Mouse (Mus musculus) Patski (cell line): ENCODE data around the gene Itprip. TPM values are rescaled to one million over a fixed set of nuclear protein-coding genes. Genes with fewer than 3 reads are reported as not detected.

Source experiments
- ATAC-seq: fragments of 100-300 bp; one replicate; pipeline ENCODE4 v1.8.0; 2021
- CTCF ChIA-PET: fragments of 350-600 bp; sonication (Branson Sonifier 250); formaldehyde crosslinking; loops from one replicate; lab custom pipeline; 2022; ENCODE audit warnings: inconsistent platforms; lab: Charles Lee
- POLR2A ChIA-PET: fragments of 350-600 bp; sonication (Branson Sonifier 250); formaldehyde crosslinking; loops from one replicate; lab custom pipeline; 2022; ENCODE audit warnings: antibody characterized with exemption, inconsistent platforms; lab: Charles Lee
- DNase-seq: peaks from one replicate; pipeline ENCODE4 v3.0.0-alpha.2; 2011; ENCODE audit warnings: low read depth, low spot score
- H3K27me3 ChIP-seq: fragments of 371-371 bp; one replicate; pipeline ENCODE4 v1.5.1; 2021
- CTCF ChIP-seq: fragments of 100-300 bp; IDR thresholded peaks from one replicate; pipeline ENCODE4 v1.5.1; 2021
- in situ Hi-C: fragments of 300-500 bp; cut with MboI; formaldehyde crosslinking; loops from 3 replicates; pipeline ENCODE4 v1.11.1; 2018; ENCODE audit warnings: low pct_unique_long_range_greater_than_20kb, mixed read lengths
- polyA plus RNA-seq: library from polyadenylated mRNA; unstranded; gene quantifications from one replicate; pipeline ENCODE4 v1.2.3, GENCODE M21; 2021

Itprip gene
- polyA plus RNA-seq, 1 experiment from 2014 or later = 16.8 TPM

GRCm38 (mm10) chr19:47876252-47876651 is 42.8 kb downstream of the Itprip start:
- ChIA-PET POLR2A (interaction anchor here (0.6 kb wide), 1 partner anchor 23 kb away, joined by 3 read pairs; no protein-coding TSS in a partner anchor), CTCF (interaction anchor here (1.2 kb wide), 1 partner anchor 56 kb away, joined by 3 read pairs; no protein-coding TSS in a partner anchor)
- peaks cover 7% of the 10 kb centered on the region for H3K27me3 ChIP-seq
- in situ Hi-C loops = no loop called here
- no peak for TF ChIP-seq CTCF
- no peak for DNase-seq
- ATAC-seq = no peak

DNA sequence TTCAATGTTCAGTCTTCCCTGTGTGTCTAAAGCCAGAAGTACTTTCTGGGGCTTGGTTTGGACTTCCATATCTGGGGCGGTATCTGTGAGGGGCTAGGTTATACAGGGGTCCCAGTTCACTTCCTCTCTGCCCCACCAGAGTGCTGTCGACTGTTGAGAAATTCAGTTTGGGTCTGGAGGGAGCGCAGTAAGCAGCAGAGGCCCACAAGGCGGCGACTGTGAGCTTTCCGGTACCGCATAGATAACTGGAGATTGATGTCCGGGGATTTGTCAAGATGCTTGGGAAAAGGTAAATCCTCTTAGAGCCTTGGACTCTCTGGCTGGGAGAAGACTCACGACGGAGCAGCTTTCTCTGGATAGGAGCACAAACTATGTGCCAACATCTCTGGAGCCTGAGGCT is 47.6 kb downstream of the Itprip start:
- TF ChIP-seq CTCF = peak; percentile 58
- CTCF ChIA-PET = interaction anchor here (1.9 to 3.9 kb wide), 3 partner anchors 11 to 60 kb away, joined by 6 to 24 read pairs (median 7); no protein-coding TSS in a partner anchor
- in situ Hi-C loops = no loop called here
- peaks cover 7% of the 10 kb centered on the region for H3K27me3 ChIP-seq
- POLR2A ChIA-PET = no interaction called here
- DNase-seq (no peak), ATAC-seq (no peak)

DNA sequence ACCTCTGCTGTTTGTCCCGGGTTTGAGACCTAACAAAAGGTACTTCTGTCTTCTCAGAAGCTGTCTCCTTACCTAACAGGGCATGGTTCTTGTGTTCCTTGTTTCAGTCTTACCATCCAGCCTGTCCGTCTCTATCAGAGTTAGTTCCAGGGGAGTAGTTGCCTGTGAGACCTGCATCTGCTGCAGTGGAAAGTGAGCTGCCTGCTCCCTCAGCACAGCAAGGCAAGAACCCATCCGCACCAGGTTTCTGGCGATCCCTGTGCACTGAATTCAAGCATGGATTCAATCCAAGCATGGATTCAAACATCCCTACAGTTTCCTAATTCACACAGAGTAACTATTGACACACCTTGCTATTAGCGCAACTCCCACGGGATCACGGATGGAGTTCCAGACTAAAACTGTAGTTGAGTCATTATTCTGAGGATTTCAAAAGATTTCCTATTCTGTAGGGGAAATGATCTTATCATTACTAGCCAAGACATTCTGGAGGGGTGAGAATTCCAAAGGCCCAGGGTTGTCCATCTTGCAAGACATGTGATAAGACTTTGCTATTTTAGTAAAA is 48.9 kb downstream of the Itprip start:
- TF ChIP-seq CTCF = no peak
- no peak for ATAC-seq
- DNase-seq = no peak
- H3K27me3 ChIP-seq = peaks cover 7% of the 10 kb centered on the region
- in situ Hi-C loops = no loop called here
- ChIA-PET POLR2A (interaction anchor here (0.6 to 0.7 kb wide), 2 partner anchors 32 to 201 kb away, joined by 3 to 4 read pairs; no protein-coding TSS in a partner anchor), CTCF (interaction anchor here (3.0 to 5.5 kb wide), 3 partner anchors 12 to 62 kb away, joined by 11 to 33 read pairs (median 24); no protein-coding TSS in a partner anchor)

- ATAC-seq (no peak), DNase-seq (no peak)
- POLR2A ChIA-PET = no interaction called here
- in situ Hi-C loops = no loop called here
- peaks cover 2% of the 10 kb centered on the region for H3K27me3 ChIP-seq
- TF ChIP-seq CTCF = no peak
- CTCF ChIA-PET = interaction anchor here (3.0 to 5.5 kb wide), 2 partner anchors 13 to 63 kb away, joined by 11 to 33 read pairs; no protein-coding TSS in a partner anchor
These were observed 49.6 kb downstream of the Itprip start for GRCm38 (mm10) chr19:47869516-47869915.

DNA sequence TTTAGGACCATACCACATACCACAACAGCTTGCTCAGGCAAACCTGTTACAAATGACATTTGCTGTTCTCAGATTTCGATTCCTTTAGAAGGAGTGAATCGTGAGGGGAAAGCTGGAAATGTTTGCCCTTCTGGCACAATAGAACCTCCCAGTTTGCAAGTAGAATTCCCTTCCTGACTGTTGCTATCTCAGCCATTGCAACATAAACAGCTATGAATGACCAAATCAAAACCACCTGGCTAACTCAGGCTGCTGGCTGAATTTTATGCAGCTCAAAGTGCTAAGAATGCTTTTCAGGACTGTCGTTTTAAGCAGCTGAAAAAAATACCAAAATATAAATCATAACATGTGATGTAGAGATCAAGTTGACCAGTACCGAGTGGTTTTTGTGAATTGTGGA is 50.1 kb downstream of the Itprip start:
- DNase-seq (no peak), ATAC-seq (no peak)
- no peaks in the 10 kb centered on the region for H3K27me3 ChIP-seq
- ChIA-PET POLR2A (no interaction called here), CTCF (interaction anchor here (3.0 to 5.5 kb wide), 2 partner anchors 13 to 63 kb away, joined by 11 to 33 read pairs; no protein-coding TSS in a partner anchor)
- in situ Hi-C loops = no loop called here
- no peak for TF ChIP-seq CTCF

DNA sequence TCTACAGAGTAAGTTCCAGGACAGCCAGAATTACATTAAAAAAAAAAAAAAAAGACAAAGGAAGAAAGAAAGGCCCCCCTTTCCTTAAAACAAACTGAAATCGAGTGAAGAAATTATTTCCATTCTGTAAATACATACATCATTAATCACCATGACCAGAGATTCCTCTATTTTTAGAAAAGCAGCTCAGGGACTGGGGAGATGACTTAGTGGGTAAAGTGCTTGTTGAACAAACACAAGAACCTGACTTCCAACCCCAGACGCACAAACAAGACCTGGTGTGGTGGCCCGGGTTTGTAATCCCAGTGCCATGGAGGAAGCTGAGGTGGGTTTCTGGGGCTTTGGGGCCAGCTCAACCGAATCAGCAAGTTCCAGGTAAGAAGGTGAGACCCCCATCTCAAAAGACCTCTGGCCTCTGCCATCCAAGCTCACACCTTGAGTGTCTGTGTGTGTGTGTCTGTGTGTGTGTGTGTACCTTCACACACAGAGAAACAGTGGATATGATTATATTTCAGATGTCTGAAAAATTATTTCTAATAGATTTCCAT is 51.4 kb downstream of the Itprip start:
- H3K27me3 ChIP-seq = no peaks in the 10 kb centered on the region
- ChIA-PET CTCF (interaction anchor here (0.8 to 5.5 kb wide), 3 partner anchors 9 to 64 kb away, joined by 3 to 33 read pairs (median 11); no protein-coding TSS in a partner anchor), POLR2A (interaction anchor here (0.9 kb wide), 1 partner anchor 37 kb away, joined by 3 read pairs; no protein-coding TSS in a partner anchor)
- ATAC-seq = no peak
- DNase-seq = no peak
- TF ChIP-seq CTCF = no peak
- in situ Hi-C loops = no loop called here

DNA sequence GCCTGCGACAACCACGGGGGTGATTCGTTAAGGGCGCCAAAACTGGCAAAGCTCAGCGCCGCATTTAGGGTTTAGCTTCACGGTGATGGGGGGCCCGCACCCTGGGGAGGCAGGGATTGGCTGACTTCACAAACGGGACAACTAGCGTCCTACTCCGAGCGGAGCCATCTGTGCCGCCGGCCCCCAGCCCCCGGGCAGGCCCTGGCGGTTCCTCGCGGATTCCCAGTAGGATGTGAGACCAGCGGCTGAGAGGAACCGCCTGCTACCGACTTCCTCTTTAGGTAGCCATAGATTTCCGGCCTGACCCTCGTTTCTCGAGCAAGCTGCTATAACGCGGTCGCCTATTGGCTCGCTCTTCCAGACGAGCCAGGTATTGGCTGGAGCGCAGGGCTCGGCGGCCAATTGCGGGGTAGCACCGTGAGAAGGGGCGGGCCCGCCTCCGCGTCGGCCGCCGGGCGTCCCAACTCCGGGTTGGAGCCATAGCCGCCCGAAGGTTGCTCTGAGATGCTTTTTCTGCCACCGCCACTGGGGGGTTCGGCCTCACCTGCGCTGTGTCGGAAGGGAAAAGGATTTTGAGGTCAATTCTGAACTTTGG is 53.6 kb downstream of the Itprip start, which contains the start of gene Gsto2:
TSS of gene Gsto2 (plus strand) at position 182 of the 595 bp plus-strand sequence.
- TF ChIP-seq CTCF = peak; percentile 85
- DNase-seq (peak; percentile 68), ATAC-seq (peak; percentile 100)
- H3K27me3 ChIP-seq = no peaks in the 10 kb centered on the region
- ChIA-PET POLR2A (interaction anchor here (0.7 to 1.2 kb wide), 2 partner anchors 9 to 405 kb away, joined by 4 read pairs; no protein-coding TSS in a partner anchor), CTCF (interaction anchor here (0.9 to 5.5 kb wide), 10 partner anchors 11 to 69 kb away, joined by 3 to 33 read pairs (median 4); partner anchors contain the start of genes Cfap43 and Itprip)
- in situ Hi-C loops = no loop called here

GRCm38 (mm10) chr19:47864721-47865120 is 54.4 kb downstream of the Itprip start:
- CTCF ChIA-PET = interaction anchor here (1.0 to 5.5 kb wide), 2 partner anchors 11 to 17 kb away, joined by 3 to 33 read pairs; no protein-coding TSS in a partner anchor
- ATAC-seq = no peak
- no peaks in the 10 kb centered on the region for H3K27me3 ChIP-seq
- DNase-seq = no peak
- POLR2A ChIA-PET = no interaction called here
- no peak for TF ChIP-seq CTCF
- in situ Hi-C loops = no loop called here

DNA sequence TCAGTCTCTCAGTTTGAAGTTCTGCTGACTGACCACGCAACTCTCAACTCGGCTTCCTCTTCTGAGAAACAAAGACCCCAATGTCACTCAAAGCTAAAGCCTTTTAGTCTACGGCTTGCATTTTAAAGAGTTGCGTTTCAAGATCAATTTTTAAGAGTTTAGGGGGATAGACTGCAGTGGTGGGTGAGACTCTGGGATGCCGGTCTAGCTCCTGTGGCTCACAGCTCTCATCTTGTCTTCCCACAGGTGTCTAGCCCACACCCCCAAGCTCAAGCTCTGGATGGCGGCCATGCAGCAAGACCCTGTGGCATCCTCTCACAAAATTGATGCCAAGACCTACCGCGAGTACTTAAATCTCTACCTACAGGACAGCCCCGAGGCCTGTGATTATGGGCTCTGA is 55.0 kb downstream of the Itprip start:
- in situ Hi-C loops = no loop called here
- CTCF ChIA-PET = no interaction called here
- no peak for TF ChIP-seq CTCF
- DNase-seq (no peak), ATAC-seq (no peak)
- POLR2A ChIA-PET = no interaction called here
- H3K27me3 ChIP-seq = no peaks in the 10 kb centered on the region

GRCm38 (mm10) chr19:47862581-47862980 is 56.5 kb downstream of the Itprip start:
- ChIA-PET CTCF (no interaction called here), POLR2A (no interaction called here)
- DNase-seq = no peak
- no peaks in the 10 kb centered on the region for H3K27me3 ChIP-seq
- no peak for TF ChIP-seq CTCF
- ATAC-seq = no peak
- in situ Hi-C loops = no loop called here
